ENCODE assay signal across 12 mouse cellular contexts in genomic region chr6:88824183-88824582, GRCm38 (mm10).
"Had no signal": no experiment of that assay in that cellular context is flagged by ENCODE, and none has a peak within 500 bp of the region (broad histone marks: within the 10 kb centered on the region; RNA-seq: fewer than 3 reads in every experiment).

No protein-coding gene starts in this region.

- DNase-seq: gastrocnemius, postnatal 10 days; gastrocnemius, postnatal 25 days; heart, adult 2 months; heart, postnatal 36 days; kidney, adult 18-20 months; kidney, adult 8-10 months; kidney, postnatal 10 days; kidney, postnatal 25 days; kidney, postnatal 4 days; liver; liver, embryonic 13.5 days; liver, postnatal 0 days had no signal
